Mouse (Mus musculus): ENCODE results near the gene Ryr3.

DNA sequence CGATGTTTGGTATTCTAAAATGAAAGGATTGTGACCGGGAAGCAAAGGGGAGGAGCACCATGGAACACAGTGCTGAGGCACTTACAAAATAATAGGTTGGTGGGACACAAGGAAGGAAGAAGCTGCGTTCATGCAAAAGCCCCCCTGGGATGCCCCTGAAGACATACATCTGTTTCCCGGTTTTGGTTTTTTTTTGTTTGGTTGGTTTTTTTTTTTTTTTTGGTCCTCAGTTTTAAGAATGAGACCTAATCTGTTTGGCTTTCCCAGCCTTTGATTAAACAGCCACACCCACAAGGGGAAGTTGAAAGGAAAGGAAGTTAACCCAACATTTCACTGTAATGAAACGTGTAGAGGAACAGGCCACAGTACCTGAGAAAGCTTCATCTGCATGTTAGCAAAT is 560.8 kb downstream of the Ryr3 start:
- no peak for TF ChIP-seq FLI1 (IDR thresholded peaks at IDR 0.05; ENCODE audit: low read length)
- no peak for TF ChIP-seq GATA1 (IDR thresholded peaks at IDR 0.05; ENCODE audit: borderline replicate concordance, low read length)

Measured in megakaryocyte, embryonic 14.5 days (primary cell).